Mouse (Mus musculus) embryonic facial prominence, embryonic 14.5 days (tissue): ENCODE data around the gene 4930467E23Rik. TPM values are rescaled to one million over a fixed set of nuclear protein-coding genes. Genes with fewer than 3 reads are reported as not detected.
"Not testable (repeated sequence)": the region's sequence is repeated elsewhere in the genome, so short reads cannot be mapped to it uniquely, and the experiment has no call there.

Experiments
- ATAC-seq: fragments of 200-750 bp; cut with Nextera tagmentation; 2 replicates; pipeline ENCODE4 v1.8.0; 2017; ENCODE audit warnings: low read depth, moderate number of reproducible peaks, moderate TSS enrichment
- DNase-seq: peaks from one replicate; pipeline ENCODE4 v3.0.0-alpha.2; 2015; ENCODE audit warnings: low spot score
- H3K27ac ChIP-seq: fragments of 300-500 bp; sonication (generic); replicated peaks from 2 replicates; pipeline ENCODE4 v1.5.1; 2014; ENCODE audit warnings: low read depth, mild to moderate bottlenecking, low read length, moderate library complexity
- H3K27me3 ChIP-seq: fragments of 300-500 bp; sonication (generic); replicated peaks from 2 replicates; pipeline ENCODE4 v1.6.1; 2014; ENCODE audit warnings: low read length; ENCODE audit not compliant: control insufficient read depth, insufficient read depth
- H3K36me3 ChIP-seq: fragments of 300-500 bp; sonication (generic); 2 replicates; pipeline ENCODE4 v1.6.1; 2014; ENCODE audit warnings: low read length, mixed read lengths; ENCODE audit not compliant: control insufficient read depth, insufficient read depth
- H3K4me1 ChIP-seq: fragments of 300-500 bp; sonication (generic); 2 replicates; pipeline ENCODE4 v1.6.1; 2014; ENCODE audit warnings: antibody characterized with exemption, low read length; ENCODE audit not compliant: control insufficient read depth, insufficient read depth
- H3K4me2 ChIP-seq: fragments of 300-500 bp; sonication (generic); 2 replicates; pipeline ENCODE4 v1.6.1; 2014; ENCODE audit warnings: low read depth, mild to moderate bottlenecking, low read length, moderate library complexity, mixed read lengths
- H3K4me3 ChIP-seq: fragments of 300-500 bp; sonication (generic); 2 replicates; pipeline ENCODE4 v1.5.1; 2014; ENCODE audit warnings: low read depth, mild to moderate bottlenecking, low read length
- H3K9ac ChIP-seq: fragments of 300-500 bp; sonication (generic); 2 replicates; pipeline ENCODE4 v1.6.1; 2014; ENCODE audit warnings: low read depth, mild to moderate bottlenecking, low read length, moderate library complexity, mixed read lengths
- H3K9me3 ChIP-seq: fragments of 300-500 bp; sonication (generic); 2 replicates; pipeline ENCODE4 v1.6.1; 2016; ENCODE audit warnings: low read length; ENCODE audit not compliant: control insufficient read depth
- WGBS: fragments of 180-500 bp; shearing (Covaris S2); extraction: QIAGEN DNeasy Blood & Tissue Kit; methylation state at CpG from one replicate; pipeline ENCODE4 v1.1.7; 2014; 5-methylcytosine and 5-hydroxymethylcytosine counted together
- polyA plus RNA-seq: library from polyadenylated mRNA; unstranded; fragments of >200 nt; fragmentation: Nextera tagmentation; extraction: Ambion mirVana; gene quantifications from 2 replicates; pipeline ENCODE4 v1.2.1, GENCODE M21; 2014

Gene 4930467E23Rik
- polyA plus RNA-seq, result not detected in 2 replicates

DNA sequence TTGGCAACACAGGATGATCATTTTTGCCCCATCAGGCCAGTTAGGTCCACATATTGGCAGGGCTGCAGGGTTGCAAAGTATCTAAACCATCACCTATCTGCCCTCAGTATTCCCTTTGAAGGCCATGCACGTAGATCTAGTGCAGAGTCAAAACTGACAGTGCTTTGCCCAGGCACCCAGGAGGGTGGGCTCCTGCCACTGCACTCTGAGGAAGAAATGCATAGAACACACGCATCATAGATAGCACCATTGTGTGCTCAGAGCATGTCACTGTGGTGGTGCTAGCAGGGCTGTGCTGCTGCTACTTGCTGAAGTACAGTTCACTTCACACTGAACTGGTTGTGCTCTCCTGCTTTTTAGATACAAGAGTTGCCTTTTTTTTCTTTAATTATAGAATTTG lies at the start of gene 4930467E23Rik:
Gene 4930467E23Rik (plus strand): TSS at position 301 of the 400 bp plus-strand sequence.
- DNase-seq, H3K4me1 ChIP-seq, H3K27ac ChIP-seq, H3K4me3 ChIP-seq, H3K4me2 ChIP-seq, H3K27me3 ChIP-seq, H3K9ac ChIP-seq, H3K36me3 ChIP-seq, H3K9me3 ChIP-seq, ATAC-seq: not testable (repeated sequence)
- no CpG with 5 or more reads among the region's 2 CpGs for WGBS

- H3K27ac ChIP-seq, H3K36me3 ChIP-seq, H3K9ac ChIP-seq, H3K9me3 ChIP-seq, H3K27me3 ChIP-seq, DNase-seq, H3K4me3 ChIP-seq, H3K4me1 ChIP-seq, ATAC-seq, H3K4me2 ChIP-seq: not testable (repeated sequence)
- 73% methylated on average over 1 of the region's 3 CpGs for WGBS
Observed at GRCm38 (mm10) chr8:19682311-19682710, 47.1 kb upstream of the 4930467E23Rik start.

DNA sequence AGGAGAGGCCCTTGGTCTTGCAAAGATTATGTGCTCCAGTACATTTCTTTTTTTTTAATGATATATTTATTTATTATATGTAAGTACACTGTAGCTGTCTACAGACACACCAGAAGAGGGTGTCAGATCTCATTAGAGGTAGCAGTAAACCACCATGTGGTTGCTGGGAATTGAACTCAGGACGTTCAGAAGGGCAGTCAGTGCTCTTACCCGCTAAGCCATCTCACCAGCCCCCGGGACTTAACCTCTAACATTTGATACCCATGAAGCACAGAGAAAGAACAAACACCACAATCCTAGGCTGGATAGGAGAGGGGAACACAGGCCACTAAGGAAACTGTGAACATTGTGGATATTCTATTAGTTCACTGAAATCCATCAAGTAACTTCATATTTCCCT lies 43.9 kb upstream of the 4930467E23Rik start:
- H3K9me3 ChIP-seq, DNase-seq, H3K4me3 ChIP-seq, H3K4me1 ChIP-seq, H3K27me3 ChIP-seq, ATAC-seq, H3K4me2 ChIP-seq, H3K27ac ChIP-seq, H3K36me3 ChIP-seq, H3K9ac ChIP-seq: not testable (repeated sequence)
- WGBS, result 78% methylated on average over 3 of the region's 3 CpGs

DNA sequence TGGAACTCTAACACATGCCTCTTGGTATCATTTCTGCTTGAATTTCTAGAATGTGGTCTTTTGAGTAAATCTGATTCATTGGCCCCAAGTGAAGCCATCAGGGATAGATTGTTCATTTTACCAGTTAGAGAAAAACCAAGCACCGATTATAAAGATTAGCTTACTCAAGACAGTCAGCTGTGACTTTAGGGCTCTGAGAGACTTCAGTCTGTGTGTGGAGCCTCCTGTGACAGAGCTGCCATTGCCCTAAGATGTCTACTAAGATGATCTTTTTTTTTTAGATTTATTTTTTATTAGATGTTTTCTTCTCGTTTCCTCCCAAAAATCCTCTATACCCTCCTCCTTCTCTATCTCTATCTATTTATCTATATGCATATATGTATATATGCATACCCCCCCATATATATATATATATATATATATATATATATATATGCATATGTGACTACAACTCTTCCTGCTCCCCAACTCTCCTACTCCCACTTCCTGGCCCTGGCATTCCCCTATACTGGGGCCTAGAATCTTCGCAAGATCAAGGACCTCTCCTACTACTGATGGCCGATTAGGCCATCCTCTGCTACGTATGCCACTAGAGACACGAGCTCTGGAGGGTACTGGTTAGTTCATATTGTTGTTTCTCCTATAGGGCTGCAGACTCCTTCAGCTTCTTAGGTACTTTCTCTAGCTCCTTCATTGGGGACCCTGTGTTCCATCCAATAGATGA lies 40.4 kb upstream of the 4930467E23Rik start:
- H3K4me1 ChIP-seq, H3K36me3 ChIP-seq, H3K27ac ChIP-seq, H3K9ac ChIP-seq, H3K9me3 ChIP-seq, H3K4me2 ChIP-seq, ATAC-seq, DNase-seq, H3K4me3 ChIP-seq, H3K27me3 ChIP-seq: not testable (repeated sequence)
- 81% methylated on average over 6 of the region's 6 CpGs for WGBS

DNA sequence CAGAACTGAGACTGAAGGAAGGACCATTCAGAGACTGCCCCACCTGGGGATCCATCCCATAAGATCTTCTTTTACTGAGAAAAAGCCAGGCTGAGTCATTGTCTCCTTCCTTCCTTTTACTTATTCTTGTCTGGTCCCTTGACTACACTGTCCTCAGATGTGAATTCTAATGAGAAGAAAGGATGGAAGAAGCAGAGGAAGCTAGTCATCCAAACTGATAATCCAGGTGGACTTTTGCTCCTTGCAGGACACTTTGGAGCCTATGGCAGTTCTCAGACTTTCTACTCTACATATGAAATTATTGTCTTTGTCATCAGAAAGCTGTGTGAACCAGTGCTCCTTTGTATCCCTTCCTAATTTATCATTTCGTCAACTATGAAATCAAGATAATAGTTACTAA lies 39.6 kb upstream of the 4930467E23Rik start:
- H3K4me2 ChIP-seq, ATAC-seq, H3K36me3 ChIP-seq, H3K4me3 ChIP-seq, H3K9me3 ChIP-seq, DNase-seq, H3K9ac ChIP-seq, H3K4me1 ChIP-seq, H3K27ac ChIP-seq, H3K27me3 ChIP-seq: not testable (repeated sequence)
- WGBS, result 83% methylated on average over 1 of the region's 1 CpGs

DNA sequence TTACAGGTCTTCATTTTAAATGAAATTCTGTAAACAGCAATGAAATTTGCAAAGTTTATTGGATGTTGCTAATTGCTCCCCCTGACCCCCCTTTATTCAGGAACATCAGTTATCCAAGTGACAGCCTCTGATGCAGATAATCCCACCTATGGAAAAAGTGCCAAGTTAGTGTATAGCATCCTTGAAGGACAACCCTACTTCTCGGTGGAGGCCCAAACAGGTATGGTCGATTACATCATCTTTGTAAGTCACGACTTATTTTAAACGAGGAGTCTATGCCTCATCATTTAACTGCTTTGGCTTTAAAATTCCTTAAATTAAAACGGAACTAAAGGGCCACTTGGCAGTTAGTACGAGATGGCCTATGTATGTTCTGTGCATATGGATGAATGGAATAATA lies 38.0 kb upstream of the 4930467E23Rik start:
- not testable (repeated sequence) for H3K4me2 ChIP-seq, H3K9ac ChIP-seq, H3K36me3 ChIP-seq, DNase-seq, H3K27ac ChIP-seq, H3K9me3 ChIP-seq, H3K27me3 ChIP-seq, H3K4me3 ChIP-seq, H3K4me1 ChIP-seq, ATAC-seq
- WGBS, result 78% methylated on average over 6 of the region's 6 CpGs

- not testable (repeated sequence) for H3K27me3 ChIP-seq, DNase-seq, H3K4me2 ChIP-seq, H3K9me3 ChIP-seq, H3K4me1 ChIP-seq, ATAC-seq, H3K36me3 ChIP-seq, H3K27ac ChIP-seq, H3K4me3 ChIP-seq, H3K9ac ChIP-seq
- WGBS, result 81% methylated on average over 10 of the region's 11 CpGs
Observed at GRCm38 (mm10) chr8:19697497-19698077, 31.8 kb upstream of the 4930467E23Rik start.

GRCm38 (mm10) chr8:19698123-19698522 lies 31.3 kb upstream of the 4930467E23Rik start:
- not testable (repeated sequence) for H3K4me2 ChIP-seq, H3K9ac ChIP-seq, DNase-seq, H3K4me3 ChIP-seq, H3K4me1 ChIP-seq, H3K27me3 ChIP-seq, ATAC-seq, H3K36me3 ChIP-seq, H3K27ac ChIP-seq, H3K9me3 ChIP-seq
- 76% methylated on average over 6 of the region's 6 CpGs for WGBS

- not testable (repeated sequence) for DNase-seq, H3K4me1 ChIP-seq, H3K4me3 ChIP-seq, H3K27me3 ChIP-seq, H3K9ac ChIP-seq, H3K27ac ChIP-seq, H3K36me3 ChIP-seq, H3K4me2 ChIP-seq, H3K9me3 ChIP-seq, ATAC-seq
- 86% methylated on average over 4 of the region's 4 CpGs for WGBS
Observed at GRCm38 (mm10) chr8:19698722-19699121, 30.7 kb upstream of the 4930467E23Rik start.
